Mouse (Mus musculus): ENCODE results near the gene Ube2g1. TPM values are rescaled to one million over a fixed set of nuclear protein-coding genes. Genes with fewer than 3 reads are reported as not detected.

The Ube2g1 gene
- total and polyA plus RNA-seq, 3 experiments = 14.0 to 65.0 (median 53.8) TPM

- Histone ChIP-seq H3K79me2 (replicated peaks; ENCODE audit: control insufficient read depth, insufficient read depth, low read length) (no peaks in the 10 kb centered on the region), H3K36me3 (ENCODE audit: control insufficient read depth, insufficient read depth, low read length) (no peaks in the 10 kb centered on the region), H3K4me1 (ENCODE audit: control insufficient read depth, insufficient read depth, low read length) (no peaks in the 10 kb centered on the region), H3K9ac (ENCODE audit: low read depth, low read length) (no peak overlapping the region), H3K4me3 (no peak overlapping the region), H3K27ac (no peak overlapping the region), H3K27me3 (ENCODE audit: control insufficient read depth, insufficient read depth, low read length) (no peaks in the 10 kb centered on the region)
- TF ChIP-seq CTCF (IDR thresholded peaks at IDR 0.05) = no peak
- TF ChIP-seq EP300 (IDR thresholded peaks at IDR 0.05; ENCODE audit: insufficient read depth, low read depth, low read length) = no peak
- no peak for TF ChIP-seq POLR2A (IDR thresholded peaks at IDR 0.05; ENCODE audit: insufficient read depth, low read depth, low read length)
- WGBS = 94% methylated on average over 3 of the region's 3 CpGs
- intact Hi-C loops (cut with DNase I) = no loop called here
- no peak for DNase-seq
Observed at GRCm38 (mm10) chr11:72586570-72586969, 20.5 kb upstream of the Ube2g1 start.

- Histone ChIP-seq H3K79me2 (replicated peaks; ENCODE audit: control insufficient read depth, insufficient read depth, low read length) (no peaks in the 10 kb centered on the region), H3K4me3 (no peak overlapping the region), H3K4me1 (ENCODE audit: control insufficient read depth, insufficient read depth, low read length) (no peaks in the 10 kb centered on the region), H3K27ac (no peak overlapping the region), H3K27me3 (ENCODE audit: control insufficient read depth, insufficient read depth, low read length) (no peaks in the 10 kb centered on the region), H3K36me3 (ENCODE audit: control insufficient read depth, insufficient read depth, low read length) (no peaks in the 10 kb centered on the region), H3K9ac (ENCODE audit: low read depth, low read length) (no peak overlapping the region)
- DNase-seq = no peak
- intact Hi-C loops (cut with DNase I) = no loop called here
- 38% methylated on average over 7 of the region's 7 CpGs for WGBS
- no peak for TF ChIP-seq EP300 (IDR thresholded peaks at IDR 0.05; ENCODE audit: insufficient read depth, low read depth, low read length)
Observed at GRCm38 (mm10) chr11:72587537-72588233, 19.4 kb upstream of the Ube2g1 start.

GRCm38 (mm10) chr11:72595010-72595737 is 11.9 kb upstream of the Ube2g1 start:
- no peak overlapping the region for H3K27ac ChIP-seq
- no peaks in the 10 kb centered on the region for H3K4me1 ChIP-seq (ENCODE audit: control insufficient read depth, insufficient read depth, low read length)
- H3K36me3 ChIP-seq (ENCODE audit: control insufficient read depth, insufficient read depth, low read length) = no peaks in the 10 kb centered on the region
- intact Hi-C loops (cut with DNase I) = no loop called here
- DNase-seq = no peak
- WGBS = 80% methylated on average over 2 of the region's 2 CpGs
- TF ChIP-seq EP300 (IDR thresholded peaks at IDR 0.05; ENCODE audit: insufficient read depth, low read depth, low read length) (no peak), POLR2A (IDR thresholded peaks at IDR 0.05; ENCODE audit: insufficient read depth, low read depth, low read length) (no peak), CTCF (IDR thresholded peaks at IDR 0.05) (no peak)
- H3K9ac ChIP-seq (ENCODE audit: low read depth, low read length) = no peak overlapping the region
- H3K79me2 ChIP-seq (replicated peaks; ENCODE audit: control insufficient read depth, insufficient read depth, low read length) = no peaks in the 10 kb centered on the region
- H3K4me3 ChIP-seq = no peak overlapping the region
- H3K27me3 ChIP-seq (ENCODE audit: control insufficient read depth, insufficient read depth, low read length) = no peaks in the 10 kb centered on the region

GRCm38 (mm10) chr11:72597780-72598179 is 9.3 kb upstream of the Ube2g1 start:
- WGBS = 93% methylated on average over 4 of the region's 4 CpGs
- intact Hi-C loops (cut with DNase I) = no loop called here
- DNase-seq = no peak
- no peak overlapping the region for H3K27ac ChIP-seq
- no peak overlapping the region for H3K4me3 ChIP-seq
- no peak overlapping the region for H3K9ac ChIP-seq (ENCODE audit: low read depth, low read length)
- no peaks in the 10 kb centered on the region for H3K4me1 ChIP-seq (ENCODE audit: control insufficient read depth, insufficient read depth, low read length)
- no peaks in the 10 kb centered on the region for H3K36me3 ChIP-seq (ENCODE audit: control insufficient read depth, insufficient read depth, low read length)
- TF ChIP-seq CTCF (IDR thresholded peaks at IDR 0.05) (no peak), POLR2A (IDR thresholded peaks at IDR 0.05; ENCODE audit: insufficient read depth, low read depth, low read length) (no peak), EP300 (IDR thresholded peaks at IDR 0.05; ENCODE audit: insufficient read depth, low read depth, low read length) (no peak)
- no peaks in the 10 kb centered on the region for H3K79me2 ChIP-seq (replicated peaks; ENCODE audit: control insufficient read depth, insufficient read depth, low read length)
- no peaks in the 10 kb centered on the region for H3K27me3 ChIP-seq (ENCODE audit: control insufficient read depth, insufficient read depth, low read length)

- intact Hi-C loops (cut with DNase I) = loop anchor here (1.0 to 10.0 kb wide), 3 partner anchors 45 to 187 kb away; partner anchors contain the start of genes Ankfy1, Cyb5d2 and Zzef1
Observed at GRCm38 (mm10) chr11:72607469-72608070, 487 bp downstream of the Ube2g1 start.

More at GRCm38 (mm10) chr11:72607469-72608070, 487 bp downstream of the Ube2g1 start:
- H3K9ac ChIP-seq (ENCODE audit: low read depth, low read length) = peak overlapping the region; percentile 97
- H3K4me3 ChIP-seq = peak overlapping the region; percentile 89
- peaks cover 4% of the 10 kb centered on the region for H3K36me3 ChIP-seq (ENCODE audit: control insufficient read depth, insufficient read depth, low read length)
- H3K4me1 ChIP-seq (ENCODE audit: control insufficient read depth, insufficient read depth, low read length) = peaks cover 3% of the 10 kb centered on the region
- peaks cover 3% of the 10 kb centered on the region; the same call in 1 of the 2 replicates for H3K79me2 ChIP-seq (replicated peaks; ENCODE audit: control insufficient read depth, insufficient read depth, low read length)
- TF ChIP-seq POLR2A (IDR thresholded peaks at IDR 0.05; ENCODE audit: insufficient read depth, low read depth, low read length) = no peak
- no peak for TF ChIP-seq CTCF (IDR thresholded peaks at IDR 0.05)
- no peak for TF ChIP-seq EP300 (IDR thresholded peaks at IDR 0.05; ENCODE audit: insufficient read depth, low read depth, low read length)
- peak overlapping the region; percentile 98 for H3K27ac ChIP-seq
- no peaks in the 10 kb centered on the region for H3K27me3 ChIP-seq (ENCODE audit: control insufficient read depth, insufficient read depth, low read length)
- WGBS = under 1% methylated on average over 64 of the region's 79 CpGs
- DNase-seq = peak; percentile 90 to 92

Data from heart, adult 2 months (tissue).